Mouse (Mus musculus) liver, adult 2 months (tissue): ENCODE data around the gene Gm4513. TPM values are rescaled to one million over a fixed set of nuclear protein-coding genes. Genes with fewer than 3 reads are reported as not detected.
"Not testable (repeated sequence)": the region's sequence is repeated elsewhere in the genome, so short reads cannot be mapped to it uniquely, and the experiment has no call there.

ENCODE experiments used
- DNase-seq: peaks from one replicate; pipeline ENCODE4 v3.0.0-alpha.2; 2011; ENCODE audit warnings: low read depth, low spot score; ENCODE audit errors: extremely low read depth
- H3K27ac ChIP-seq: fragments of 200-500 bp; replicated peaks from 2 replicates; pipeline ENCODE4 v1.5.1; 2012; ENCODE audit warnings: low read depth, mild to moderate bottlenecking, control low read depth, inconsistent platforms, low read length; ENCODE audit not compliant: insufficient read depth
- H3K27me3 ChIP-seq: fragments of 200-500 bp; 2 replicates; pipeline ENCODE4 v1.6.1; 2012; ENCODE audit warnings: mild to moderate bottlenecking, moderate library complexity, low read length, inconsistent platforms; ENCODE audit not compliant: control insufficient read depth, insufficient read depth
- H3K36me3 ChIP-seq: fragments of 200-500 bp; 2 replicates; pipeline ENCODE4 v1.6.1; 2012; ENCODE audit warnings: low read length, inconsistent platforms; ENCODE audit not compliant: control insufficient read depth, insufficient read depth
- H3K4me1 ChIP-seq: fragments of 200-500 bp; 2 replicates; pipeline ENCODE4 v1.6.1; 2011; ENCODE audit warnings: low read length; ENCODE audit not compliant: control insufficient read depth, insufficient read depth
- H3K4me3 ChIP-seq: fragments of 200-500 bp; 2 replicates; pipeline ENCODE4 v1.5.1; 2011; ENCODE audit warnings: low read depth, mild to moderate bottlenecking, control low read depth, low read length, moderate library complexity; ENCODE audit not compliant: insufficient read depth
- H3K79me2 ChIP-seq: fragments of 200-500 bp; 2 replicates; pipeline ENCODE4 v1.6.1; 2012; ENCODE audit warnings: inconsistent platforms, mild to moderate bottlenecking, low read length, moderate library complexity; ENCODE audit not compliant: control insufficient read depth, insufficient read depth
- H3K9ac ChIP-seq: fragments of 200-500 bp; 2 replicates; pipeline ENCODE4 v1.6.1; 2012; ENCODE audit warnings: low read depth, mild to moderate bottlenecking, control low read depth, inconsistent platforms, low read length
- WGBS: fragments of 180-500 bp; shearing (Covaris S2); methylation state at CpG from one replicate; pipeline ENCODE4 v1.1.7; 2018; 5-methylcytosine and 5-hydroxymethylcytosine counted together
- polyA plus RNA-seq: library from polyadenylated mRNA; depleted of rRNA; stranded (reverse); fragments of >200 nt; gene quantifications from 2 replicates; pipeline ENCODE4 v1.2.3, GENCODE M21; 2012; rRNA removed
- total RNA-seq: library from RNA; depleted of rRNA; stranded (reverse); fragments of >200 nt; gene quantifications from 2 replicates; pipeline ENCODE4 v1.2.3, GENCODE M21; 2014; rRNA removed

Gene Gm4513
- total RNA-seq (not detected in 2 replicates), polyA plus RNA-seq (not detected in 2 replicates)

GRCm38 (mm10) chr7:20598921-20599320 is at the start of gene Gm4513:
TSS of gene Gm4513 (minus strand) at chr7:20599021.
- not testable (repeated sequence) for H3K4me1 ChIP-seq, H3K27ac ChIP-seq, H3K4me3 ChIP-seq, H3K79me2 ChIP-seq, H3K27me3 ChIP-seq, H3K36me3 ChIP-seq, H3K9ac ChIP-seq, DNase-seq
- WGBS, result 75% methylated on average over 3 of the region's 5 CpGs

- not testable (repeated sequence) for H3K79me2 ChIP-seq, H3K9ac ChIP-seq, H3K27ac ChIP-seq, DNase-seq, H3K27me3 ChIP-seq, H3K4me1 ChIP-seq, H3K4me3 ChIP-seq, H3K36me3 ChIP-seq
- no CpG with 5 or more reads among the region's 3 CpGs for WGBS
Measured at GRCm38 (mm10) chr7:20576141-20576540, 22.7 kb downstream of the Gm4513 start, which contains the start of gene Gm4141. TSS of gene Gm4141 (minus strand) at chr7:20576241.

- not testable (repeated sequence) for H3K4me3 ChIP-seq, H3K4me1 ChIP-seq, H3K9ac ChIP-seq, H3K27me3 ChIP-seq, DNase-seq, H3K36me3 ChIP-seq, H3K27ac ChIP-seq, H3K79me2 ChIP-seq
- WGBS, result no CpG with 5 or more reads among the region's 1 CpGs
Measured at GRCm38 (mm10) chr7:20545657-20546056, 53.2 kb downstream of the Gm4513 start, which contains the start of gene Gm5726. TSS of gene Gm5726 (minus strand) at chr7:20545757.

Other genes with a start within 250 kb of the Gm4513 start
- gene Gm5728, start 223.6 kb downstream of the Gm4513 start, total RNA-seq, result not detected in 2 replicates
- gene Gm5728, start 223.6 kb downstream of the Gm4513 start, polyA plus RNA-seq, result not detected in 2 replicates
- not detected in 2 replicates for gene Vmn1r100, start 181.1 kb downstream of the Gm4513 start, total RNA-seq
- gene Vmn1r100, start 181.1 kb downstream of the Gm4513 start, polyA plus RNA-seq, result not detected in 2 replicates
- gene Vmn1r101, start 156.4 kb downstream of the Gm4513 start, total RNA-seq, result not detected in 2 replicates
- gene Vmn1r101, start 156.4 kb downstream of the Gm4513 start, polyA plus RNA-seq, result not detected in 2 replicates
- gene Gm10670, start 124.1 kb downstream of the Gm4513 start, total RNA-seq, result not detected in 2 replicates
- gene Gm10670, start 124.1 kb downstream of the Gm4513 start, polyA plus RNA-seq, result not detected in 2 replicates
- not detected in 2 replicates for gene Vmn1r103, start 88.5 kb downstream of the Gm4513 start, total RNA-seq
- not detected in 2 replicates for gene Vmn1r103, start 88.5 kb downstream of the Gm4513 start, polyA plus RNA-seq
- gene Vmn1r104, start 65.2 kb downstream of the Gm4513 start, total RNA-seq, result not detected in 2 replicates
- gene Vmn1r104, start 65.2 kb downstream of the Gm4513 start, polyA plus RNA-seq, result not detected in 2 replicates
- not detected in 2 replicates for gene Gm5726, start 53.3 kb downstream of the Gm4513 start, total RNA-seq
- gene Gm5726, start 53.3 kb downstream of the Gm4513 start, polyA plus RNA-seq, result not detected in 2 replicates
- gene Gm4141, start 22.8 kb downstream of the Gm4513 start, total RNA-seq, result not detected in 2 replicates
- gene Gm4141, start 22.8 kb downstream of the Gm4513 start, polyA plus RNA-seq, result not detected in 2 replicates
- not detected in 2 replicates for gene Vmn1r107, start 69.9 kb upstream of the Gm4513 start, total RNA-seq
- not detected in 2 replicates for gene Vmn1r107, start 69.9 kb upstream of the Gm4513 start, polyA plus RNA-seq
- not detected in 2 replicates for gene Vmn1r111, start 104.2 kb upstream of the Gm4513 start, total RNA-seq
- gene Vmn1r111, start 104.2 kb upstream of the Gm4513 start, polyA plus RNA-seq, result not detected in 2 replicates
- not detected in 2 replicates for gene Gm10668, start 131.6 kb upstream of the Gm4513 start, total RNA-seq
- not detected in 2 replicates for gene Gm10668, start 131.6 kb upstream of the Gm4513 start, polyA plus RNA-seq
- gene Vmn1r112, start 172.2 kb upstream of the Gm4513 start, total RNA-seq, result not detected in 2 replicates
- gene Vmn1r112, start 172.2 kb upstream of the Gm4513 start, polyA plus RNA-seq, result not detected in 2 replicates
- gene Vmn1r113, start 188.3 kb upstream of the Gm4513 start, total RNA-seq, result not detected in 2 replicates
- not detected in 2 replicates for gene Vmn1r113, start 188.3 kb upstream of the Gm4513 start, polyA plus RNA-seq
- not detected in 2 replicates for gene Vmn1r114, start 213.2 kb upstream of the Gm4513 start, total RNA-seq
- gene Vmn1r114, start 213.2 kb upstream of the Gm4513 start, polyA plus RNA-seq, result not detected in 2 replicates
- gene Vmn1r115, start 246.0 kb upstream of the Gm4513 start, total RNA-seq, result not detected in 2 replicates
- gene Vmn1r115, start 246.0 kb upstream of the Gm4513 start, polyA plus RNA-seq, result not detected in 2 replicates